Mouse (Mus musculus) ES-E14 (cell line): Measurements from ENCODE around the gene Ccr1l1. TPM values are rescaled to one million over a fixed set of nuclear protein-coding genes. Genes with fewer than 3 reads are reported as not detected.

ENCODE experiments used
- DNase-seq: peaks from one replicate; pipeline ENCODE4 v3.0.0-alpha.2; 2013; ENCODE audit warnings: low read depth, low spot score
- H3K27ac ChIP-seq: 2 replicates; pipeline ENCODE4 v1.5.1; 2012; ENCODE audit warnings: low read depth, mild to moderate bottlenecking, low read length, moderate library complexity, mixed read lengths; ENCODE audit not compliant: poor library complexity, insufficient read depth, severe bottlenecking
- H3K36me3 ChIP-seq: 2 replicates; pipeline ENCODE4 v1.6.1; 2012; ENCODE audit warnings: mild to moderate bottlenecking, low read length, moderate library complexity, mixed read lengths; ENCODE audit not compliant: control insufficient read depth, poor library complexity, insufficient read depth, severe bottlenecking
- H3K4me1 ChIP-seq, 2 experiments: fragments of 150-350 bp in 1 of 2; sonication (generic) in 1 of 2; 2 replicates each; pipeline ENCODE4 v1.6.1; 2012; ENCODE audit warnings: low read length in 2 of 2, mild to moderate bottlenecking in 1 of 2, mixed read lengths in 1 of 2; ENCODE audit not compliant: control insufficient read depth in 2 of 2, insufficient read depth in 2 of 2, poor library complexity in 1 of 2
- H3K4me3 ChIP-seq, 2 experiments: fragments of 150-350 bp in 1 of 2; sonication (generic) in 1 of 2; 2 replicates each; pipeline ENCODE4 v1.5.1; 2012; ENCODE audit warnings: low read length in 2 of 2, low read depth in 1 of 2, mild to moderate bottlenecking in 1 of 2, mixed read lengths in 1 of 2; ENCODE audit not compliant: insufficient read depth in 1 of 2, poor library complexity in 1 of 2, severe bottlenecking in 1 of 2
- H3K9ac ChIP-seq: 2 replicates; pipeline ENCODE4 v1.6.1; 2012; ENCODE audit warnings: low read depth, mild to moderate bottlenecking, low read length, mixed read lengths; ENCODE audit not compliant: poor library complexity, insufficient read depth, severe bottlenecking
- H3K9me3 ChIP-seq: fragments of 150-350 bp; sonication (generic); 2 replicates; pipeline ENCODE4 v1.6.1; 2012; ENCODE audit warnings: low read depth, mild to moderate bottlenecking, low read length; ENCODE audit not compliant: control insufficient read depth, insufficient read depth
- CHD2 ChIP-seq: IDR thresholded peaks from 2 replicates; pipeline ENCODE4 v1.6.1; 2014; ENCODE audit warnings: mild to moderate bottlenecking, low read depth, low read length, inconsistent platforms
- HCFC1 ChIP-seq: IDR thresholded peaks from 2 replicates; pipeline ENCODE4 v1.6.1; 2012; ENCODE audit warnings: low read length, inconsistent platforms, borderline replicate concordance; ENCODE audit not compliant: insufficient read depth
- MAFK ChIP-seq: IDR thresholded peaks from 2 replicates; pipeline ENCODE4 v1.6.1; 2014; ENCODE audit warnings: mild to moderate bottlenecking, low read depth, low read length, inconsistent platforms; ENCODE audit not compliant: insufficient read depth
- ZC3H11A ChIP-seq: IDR thresholded peaks from 2 replicates; pipeline ENCODE4 v1.6.1; 2012; ENCODE audit warnings: low read depth, mild to moderate bottlenecking, inconsistent platforms, low read length, borderline replicate concordance
- ZNF384 ChIP-seq: IDR thresholded peaks from 2 replicates; pipeline ENCODE4 v1.6.1; 2012; ENCODE audit warnings: low read depth, low read length, inconsistent platforms
- in situ Hi-C, 2 experiments: fragments of 600-800 bp; cut with MboI; formaldehyde crosslinking; loops; one replicate each; pipeline ENCODE4 v1.15.1; 2025; ENCODE audit warnings: low sequenced_read_pairs in 2 of 2, inconsistent platforms in 1 of 2; ENCODE audit not compliant: unreplicated experiment in 2 of 2
- total RNA-seq: library from RNA; depleted of rRNA; stranded (reverse); fragments of 300-350 nt; gene quantifications from 2 replicates; pipeline ENCODE4 v1.2.3, GENCODE M21; 2012

Gene Ccr1l1
- total RNA-seq, 1 experiment, result not detected

DNA sequence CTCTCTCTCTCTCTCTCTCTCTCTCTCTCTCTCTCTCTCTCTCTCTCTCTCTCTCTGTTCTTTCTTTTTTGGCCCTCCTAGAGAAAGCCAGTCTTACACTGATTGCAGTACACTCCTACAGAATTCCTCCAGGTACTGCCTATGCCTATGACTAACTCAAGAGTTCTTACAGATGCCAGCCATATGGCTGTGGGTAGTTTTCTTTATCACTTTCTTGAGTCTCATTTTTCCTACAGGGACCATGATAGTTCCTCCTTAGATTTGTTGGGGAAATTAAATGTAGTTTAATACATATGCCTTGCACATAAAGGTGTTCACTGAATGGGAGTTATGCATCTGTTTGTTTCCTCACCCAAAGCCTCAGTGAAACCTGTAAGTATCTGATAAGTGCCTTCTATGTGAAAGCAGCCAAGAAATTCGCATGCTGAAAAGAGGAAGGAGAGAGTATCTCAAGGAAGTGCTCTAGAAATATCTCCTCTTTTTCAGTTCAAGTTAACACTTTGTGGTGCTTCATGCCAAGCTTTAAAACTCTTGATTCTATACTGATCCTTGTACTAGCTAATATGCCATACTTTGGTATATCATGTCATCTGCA is 13.2 kb upstream of the Ccr1l1 start:
- no peaks in the 10 kb centered on the region for H3K9me3 ChIP-seq
- no peak overlapping the region for H3K4me3 ChIP-seq
- no peak for DNase-seq
- no peak overlapping the region for H3K27ac ChIP-seq
- no peak overlapping the region for H3K9ac ChIP-seq
- in situ Hi-C loops, result no loop called here
- TF ChIP-seq HCFC1, result no peak
- TF ChIP-seq ZNF384, result no peak
- no peak for TF ChIP-seq CHD2
- H3K36me3 ChIP-seq, result no peaks in the 10 kb centered on the region
- no peaks in the 10 kb centered on the region for H3K4me1 ChIP-seq

DNA sequence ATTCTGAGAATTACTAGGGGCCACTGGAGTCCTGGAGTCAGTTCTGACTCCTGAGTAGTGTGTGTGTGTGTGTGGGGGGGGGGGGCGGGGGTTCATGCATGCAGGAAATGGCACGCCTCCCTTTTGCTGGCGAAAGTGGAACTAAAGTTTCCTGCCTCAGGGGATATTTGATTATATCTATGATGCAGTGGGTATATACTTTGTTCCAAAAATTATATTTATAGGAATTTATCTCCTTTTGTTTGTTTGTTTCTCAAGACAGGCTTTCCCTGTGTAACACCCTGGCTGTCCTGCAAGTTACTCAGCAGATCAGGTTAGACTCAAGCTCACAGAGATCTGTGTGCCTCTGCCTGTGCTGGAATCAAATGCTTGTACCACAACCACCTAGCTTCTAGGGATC is 11.5 kb upstream of the Ccr1l1 start:
- Histone ChIP-seq H3K4me1 (no peaks in the 10 kb centered on the region), H3K36me3 (no peaks in the 10 kb centered on the region), H3K27ac (no peak overlapping the region), H3K9ac (no peak overlapping the region), H3K4me3 (no peak overlapping the region), H3K9me3 (no peaks in the 10 kb centered on the region)
- TF ChIP-seq ZC3H11A (no peak), CHD2 (no peak), MAFK (no peak), HCFC1 (no peak), ZNF384 (no peak)
- in situ Hi-C loops, result no loop called here
- no peak for DNase-seq

DNA sequence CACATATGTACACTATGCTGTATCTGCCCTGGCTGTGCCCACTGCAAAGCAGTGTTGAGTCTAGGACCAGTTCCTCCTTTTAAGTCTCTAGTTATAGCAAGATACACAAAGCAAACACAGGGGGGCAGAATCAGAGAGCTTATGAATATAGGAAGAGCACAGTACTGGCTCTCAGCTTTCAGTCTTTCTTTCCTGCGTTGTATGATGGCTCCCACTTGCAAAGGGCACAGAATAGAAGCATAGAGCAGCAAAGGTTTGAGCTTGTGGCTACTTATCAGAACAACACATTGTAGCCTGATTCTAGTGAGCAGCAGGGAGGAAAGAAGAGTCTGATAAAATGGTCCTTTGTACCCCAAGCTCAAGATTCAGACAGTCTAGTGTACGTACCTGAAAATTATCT is 8.0 kb upstream of the Ccr1l1 start:
- no peak overlapping the region for H3K9ac ChIP-seq
- H3K9me3 ChIP-seq, result no peaks in the 10 kb centered on the region
- H3K4me1 ChIP-seq, result no peaks in the 10 kb centered on the region
- no peaks in the 10 kb centered on the region for H3K36me3 ChIP-seq
- no peak overlapping the region for H3K4me3 ChIP-seq
- in situ Hi-C loops, result no loop called here
- DNase-seq, result no peak
- H3K27ac ChIP-seq, result no peak overlapping the region
- TF ChIP-seq ZC3H11A (no peak), CHD2 (no peak)

DNA sequence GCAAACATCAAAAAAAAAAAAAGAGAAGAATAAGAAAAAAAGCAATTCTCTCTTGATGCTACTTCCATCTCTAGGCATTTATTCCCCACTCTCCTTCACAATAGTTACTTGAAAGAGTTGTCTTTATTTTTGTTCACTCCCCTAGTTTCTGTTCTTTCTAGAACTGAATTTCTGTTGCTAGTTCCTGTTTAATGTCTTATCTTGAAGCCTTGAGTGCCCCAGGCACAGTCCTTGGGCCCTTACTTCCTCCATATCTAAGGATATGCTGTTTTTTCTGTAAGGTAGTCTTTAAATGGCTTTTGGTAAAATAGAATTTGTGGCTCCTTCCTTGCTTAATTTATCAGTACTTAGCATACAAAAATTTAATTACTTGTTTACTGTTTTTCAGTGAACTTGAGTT is 6.7 kb upstream of the Ccr1l1 start:
- Histone ChIP-seq H3K36me3 (no peaks in the 10 kb centered on the region), H3K4me1 (no peaks in the 10 kb centered on the region), H3K9ac (no peak overlapping the region), H3K9me3 (no peaks in the 10 kb centered on the region), H3K27ac (no peak overlapping the region), H3K4me3 (no peak overlapping the region)
- no peak for TF ChIP-seq ZNF384
- no peak for TF ChIP-seq CHD2
- TF ChIP-seq MAFK, result no peak
- no peak for TF ChIP-seq HCFC1
- TF ChIP-seq ZC3H11A, result no peak
- in situ Hi-C loops, result no loop called here
- DNase-seq, result no peak

DNA sequence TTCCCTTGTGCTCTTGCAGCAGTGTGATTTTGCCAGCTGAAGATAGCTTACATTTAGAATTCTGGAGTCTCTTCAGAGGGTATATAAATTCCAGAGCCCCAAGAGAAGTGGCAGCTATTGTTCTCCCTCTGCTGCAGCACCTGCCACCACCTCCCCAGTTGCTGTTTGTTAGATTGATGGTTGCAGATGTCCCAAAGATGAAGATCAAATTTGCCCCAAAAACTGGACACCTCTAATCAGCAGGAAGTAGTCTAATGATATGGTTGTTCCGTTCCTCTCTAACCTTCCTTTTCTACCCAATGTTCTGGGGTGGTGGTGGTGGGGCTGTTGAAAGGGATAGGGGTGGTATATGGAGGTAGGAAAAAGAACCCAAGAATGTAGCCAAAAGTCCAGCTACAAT is 4.5 kb upstream of the Ccr1l1 start:
- no peaks in the 10 kb centered on the region for H3K36me3 ChIP-seq
- H3K4me3 ChIP-seq, result no peak overlapping the region
- no peak overlapping the region for H3K9ac ChIP-seq
- no peak overlapping the region for H3K27ac ChIP-seq
- no peak for DNase-seq
- H3K4me1 ChIP-seq, result no peaks in the 10 kb centered on the region
- TF ChIP-seq MAFK, result no peak
- TF ChIP-seq ZNF384, result no peak
- TF ChIP-seq ZC3H11A, result no peak
- TF ChIP-seq HCFC1, result no peak
- no peak for TF ChIP-seq CHD2
- H3K9me3 ChIP-seq, result no peaks in the 10 kb centered on the region
- in situ Hi-C loops, result no loop called here
